Mouse (Mus musculus) hindbrain, embryonic 14.5 days (tissue): ENCODE data around the gene E330021D16Rik. TPM values are rescaled to one million over a fixed set of nuclear protein-coding genes. Genes with fewer than 3 reads are reported as not detected.
"Not testable (repeated sequence)": the region's sequence is repeated elsewhere in the genome, so short reads cannot be mapped to it uniquely, and the experiment has no call there.

Experiments
- ATAC-seq: fragments of 200-750 bp; cut with Nextera tagmentation; 2 replicates; pipeline ENCODE4 v1.8.0; 2017; ENCODE audit warnings: moderate number of reproducible peaks, mild to moderate bottlenecking, moderate TSS enrichment, moderate library complexity; ENCODE audit not compliant: low FRiP score
- DNase-seq: peaks from one replicate; pipeline ENCODE4 v3.0.0-alpha.2; 2015; ENCODE audit warnings: low spot score
- H3K27ac ChIP-seq: fragments of 300-500 bp; sonication (generic); 2 replicates; pipeline ENCODE4 v1.5.1; 2014; ENCODE audit warnings: mild to moderate bottlenecking, moderate library complexity
- H3K27me3 ChIP-seq: fragments of 300-500 bp; sonication (generic); 2 replicates; pipeline ENCODE4 v1.6.1; 2014; ENCODE audit warnings: mild to moderate bottlenecking, low read length, mixed read lengths; ENCODE audit not compliant: control insufficient read depth, insufficient read depth
- H3K36me3 ChIP-seq: fragments of 300-500 bp; sonication (generic); replicated peaks from 2 replicates; pipeline ENCODE4 v1.6.1; 2014; ENCODE audit not compliant: control insufficient read depth, insufficient read depth
- H3K4me1 ChIP-seq: fragments of 300-500 bp; sonication (generic); replicated peaks from 2 replicates; pipeline ENCODE4 v1.6.1; 2014; ENCODE audit warnings: antibody characterized with exemption, low read length, mixed read lengths; ENCODE audit not compliant: control insufficient read depth, insufficient read depth
- H3K4me2 ChIP-seq: fragments of 300-500 bp; sonication (generic); replicated peaks from 2 replicates; pipeline ENCODE4 v1.6.1; 2014; ENCODE audit warnings: mild to moderate bottlenecking, moderate library complexity
- H3K4me3 ChIP-seq: fragments of 300-500 bp; sonication (generic); replicated peaks from 2 replicates; pipeline ENCODE4 v1.5.1; 2014; ENCODE audit warnings: mild to moderate bottlenecking, low read length
- H3K9ac ChIP-seq: fragments of 300-500 bp; sonication (generic); 2 replicates; pipeline ENCODE4 v1.6.1; 2014
- H3K9me3 ChIP-seq: fragments of 300-500 bp; sonication (generic); 2 replicates; pipeline ENCODE4 v1.6.1; 2016; ENCODE audit warnings: low read length; ENCODE audit not compliant: control insufficient read depth
- WGBS: fragments of 180-500 bp; shearing (Covaris S2); extraction: QIAGEN DNeasy Blood & Tissue Kit; methylation state at CpG from one replicate; pipeline ENCODE4 v1.1.7; 2014; 5-methylcytosine and 5-hydroxymethylcytosine counted together
- polyA plus RNA-seq: library from polyadenylated mRNA; unstranded; fragments of >200 nt; fragmentation: Nextera tagmentation; extraction: Ambion mirVana; gene quantifications from 2 replicates; pipeline ENCODE4 v1.2.1, GENCODE M21; 2014

E330021D16Rik gene
- polyA plus RNA-seq, 1 experiment from 2014 or later, result not detected

- H3K9me3 ChIP-seq, result peaks cover 12% of the 10 kb centered on the region
- no peak overlapping the region for H3K27ac ChIP-seq
- H3K36me3 ChIP-seq, result no peaks in the 10 kb centered on the region
- no peak overlapping the region for H3K4me3 ChIP-seq
- H3K4me1 ChIP-seq, result no peaks in the 10 kb centered on the region
- H3K9ac ChIP-seq, result no peak overlapping the region
- 95% methylated on average over 1 of the region's 1 CpGs for WGBS
- no peak overlapping the region for H3K4me2 ChIP-seq
- no peak for ATAC-seq
- no peaks in the 10 kb centered on the region for H3K27me3 ChIP-seq
- no peak for DNase-seq
Measured at GRCm38 (mm10) chr6:136449930-136450329, 34.6 kb upstream of the E330021D16Rik start.

- Histone ChIP-seq H3K4me2 (no peak overlapping the region), H3K9ac (no peak overlapping the region), H3K4me1 (no peaks in the 10 kb centered on the region), H3K4me3 (no peak overlapping the region), H3K36me3 (no peaks in the 10 kb centered on the region), H3K27me3 (no peaks in the 10 kb centered on the region), H3K27ac (no peak overlapping the region), H3K9me3 (peaks cover 18% of the 10 kb centered on the region)
- DNase-seq, result no peak
- ATAC-seq, result no peak
- 86% methylated on average over 9 of the region's 9 CpGs for WGBS
Measured at GRCm38 (mm10) chr6:136449270-136449692, 33.9 kb upstream of the E330021D16Rik start.

GRCm38 (mm10) chr6:136439205-136439604 lies 23.8 kb upstream of the E330021D16Rik start:
- not testable (repeated sequence) for H3K4me2 ChIP-seq, H3K4me1 ChIP-seq, H3K27me3 ChIP-seq, DNase-seq, H3K4me3 ChIP-seq, ATAC-seq, H3K27ac ChIP-seq, H3K36me3 ChIP-seq, H3K9ac ChIP-seq
- 84% methylated on average over 2 of the region's 2 CpGs for WGBS
- peaks cover 16% of the 10 kb centered on the region for H3K9me3 ChIP-seq

GRCm38 (mm10) chr6:136436151-136436550 lies 20.8 kb upstream of the E330021D16Rik start:
- not testable (repeated sequence) for H3K36me3 ChIP-seq, H3K4me1 ChIP-seq, H3K27ac ChIP-seq, H3K9me3 ChIP-seq, H3K4me2 ChIP-seq, H3K27me3 ChIP-seq, DNase-seq, H3K4me3 ChIP-seq, ATAC-seq, H3K9ac ChIP-seq
- WGBS, result 74% methylated on average over 3 of the region's 3 CpGs

GRCm38 (mm10) chr6:136433573-136433972 lies 18.2 kb upstream of the E330021D16Rik start:
- no peaks in the 10 kb centered on the region for H3K27me3 ChIP-seq
- H3K36me3 ChIP-seq, result no peaks in the 10 kb centered on the region
- no peak overlapping the region for H3K9ac ChIP-seq
- H3K4me1 ChIP-seq, result no peaks in the 10 kb centered on the region
- no peak overlapping the region for H3K4me2 ChIP-seq
- no peak overlapping the region for H3K4me3 ChIP-seq
- H3K27ac ChIP-seq, result no peak overlapping the region
- no peaks in the 10 kb centered on the region for H3K9me3 ChIP-seq
- ATAC-seq (no peak), DNase-seq (no peak)
- WGBS, result 91% methylated on average over 6 of the region's 6 CpGs

GRCm38 (mm10) chr6:136431896-136432248 lies 16.5 kb upstream of the E330021D16Rik start:
- no peaks in the 10 kb centered on the region for H3K4me1 ChIP-seq
- no peak overlapping the region for H3K27ac ChIP-seq
- no peak overlapping the region for H3K4me3 ChIP-seq
- H3K36me3 ChIP-seq, result no peaks in the 10 kb centered on the region
- no peak for DNase-seq
- no peak overlapping the region for H3K4me2 ChIP-seq
- no peaks in the 10 kb centered on the region for H3K9me3 ChIP-seq
- no peak for ATAC-seq
- H3K9ac ChIP-seq, result no peak overlapping the region
- 52% methylated on average over 7 of the region's 7 CpGs for WGBS
- no peaks in the 10 kb centered on the region for H3K27me3 ChIP-seq

GRCm38 (mm10) chr6:136431169-136431895 lies 16.0 kb upstream of the E330021D16Rik start:
- H3K4me2 ChIP-seq, result no peak overlapping the region
- DNase-seq (no peak), ATAC-seq (no peak)
- H3K9ac ChIP-seq, result no peak overlapping the region
- H3K27ac ChIP-seq, result no peak overlapping the region
- WGBS, result 70% methylated on average over 10 of the region's 10 CpGs
- H3K4me3 ChIP-seq, result no peak overlapping the region
- H3K9me3 ChIP-seq, result no peaks in the 10 kb centered on the region
- no peaks in the 10 kb centered on the region for H3K36me3 ChIP-seq
- no peaks in the 10 kb centered on the region for H3K27me3 ChIP-seq
- no peaks in the 10 kb centered on the region for H3K4me1 ChIP-seq

GRCm38 (mm10) chr6:136429441-136429840 lies 14.1 kb upstream of the E330021D16Rik start:
- Histone ChIP-seq H3K9me3 (no peaks in the 10 kb centered on the region), H3K27ac (no peak overlapping the region)

GRCm38 (mm10) chr6:136428412-136428811 lies 13.0 kb upstream of the E330021D16Rik start:
- Histone ChIP-seq H3K27me3 (no peaks in the 10 kb centered on the region), H3K9me3 (no peaks in the 10 kb centered on the region), H3K4me1 (no peaks in the 10 kb centered on the region), H3K4me3 (no peak overlapping the region), H3K27ac (no peak overlapping the region), H3K9ac (no peak overlapping the region), H3K4me2 (no peak overlapping the region), H3K36me3 (no peaks in the 10 kb centered on the region)
- WGBS, result 84% methylated on average over 5 of the region's 5 CpGs
- DNase-seq (no peak), ATAC-seq (no peak)

More at GRCm38 (mm10) chr6:136429441-136429840, 14.1 kb upstream of the E330021D16Rik start:
- WGBS, result 59% methylated on average over 4 of the region's 4 CpGs
- DNase-seq (no peak), ATAC-seq (no peak)
- no peaks in the 10 kb centered on the region for H3K36me3 ChIP-seq
- no peak overlapping the region for H3K4me2 ChIP-seq
- H3K9ac ChIP-seq, result no peak overlapping the region
- no peak overlapping the region for H3K4me3 ChIP-seq
- H3K4me1 ChIP-seq, result no peaks in the 10 kb centered on the region
- H3K27me3 ChIP-seq, result no peaks in the 10 kb centered on the region

GRCm38 (mm10) chr6:136427240-136427639 lies 11.9 kb upstream of the E330021D16Rik start:
- Histone ChIP-seq H3K4me1 (no peaks in the 10 kb centered on the region), H3K9ac (no peak overlapping the region), H3K4me2 (no peak overlapping the region), H3K4me3 (no peak overlapping the region), H3K36me3 (no peaks in the 10 kb centered on the region), H3K9me3 (no peaks in the 10 kb centered on the region), H3K27ac (no peak overlapping the region), H3K27me3 (no peaks in the 10 kb centered on the region)
- 90% methylated on average over 6 of the region's 6 CpGs for WGBS
- DNase-seq, result no peak
- no peak for ATAC-seq
